Mouse (Mus musculus) E14TG2a.4 (cell line): ENCODE data around the gene Gfer.

Experiments
- CTCF ChIP-seq: conservative IDR thresholded peaks from 2 replicates; pipeline ENCODE4 v1.5.1; 2014; ENCODE audit warnings: low read length
- POU5F1 ChIP-seq: IDR thresholded peaks from 2 replicates; pipeline ENCODE4 v1.6.1; 2014; ENCODE audit warnings: low read length, borderline replicate concordance

- TF ChIP-seq CTCF (no peak), POU5F1 (no peak)
Observed at GRCm38 (mm10) chr17:24716166-24716682, 20.3 kb upstream of the Gfer start.
